Mouse (Mus musculus): Measurements from ENCODE around the gene Dscam. TPM values are rescaled to one million over a fixed set of nuclear protein-coding genes. Genes with fewer than 3 reads are reported as not detected.

Gene Dscam
- under 1 TPM; 0.25 to 0.55 TPM for polyA plus RNA-seq (2017; shearing (Covaris generic))

GRCm38 (mm10) chr16:97170513-97171081 lies at the start of gene Dscam:
Gene Dscam, minus strand, starts transcription at chr16:97170752.
- no peak for ATAC-seq

- ATAC-seq, result no peak
Measured at GRCm38 (mm10) chr16:97219381-97219780, 48.8 kb upstream of the Dscam start.

GRCm38 (mm10) chr16:97209997-97210396 lies 39.4 kb upstream of the Dscam start:
- ATAC-seq, result no peak

GRCm38 (mm10) chr16:97208276-97208675 lies 37.7 kb upstream of the Dscam start:
- ATAC-seq, result no peak

- peak; percentile 91 for ATAC-seq
Measured at GRCm38 (mm10) chr16:97204090-97204489, 33.5 kb upstream of the Dscam start.

- no peak for ATAC-seq
Measured at GRCm38 (mm10) chr16:97203554-97203953, 33.0 kb upstream of the Dscam start.

GRCm38 (mm10) chr16:97194630-97195029 lies 24.1 kb upstream of the Dscam start:
- ATAC-seq, result peak; percentile 81

GRCm38 (mm10) chr16:97194179-97194578 lies 23.6 kb upstream of the Dscam start:
- ATAC-seq, result no peak

- no peak for ATAC-seq
Measured at GRCm38 (mm10) chr16:97192296-97192695, 21.7 kb upstream of the Dscam start.

- peak; percentile 44 for ATAC-seq
Measured at GRCm38 (mm10) chr16:97190604-97191003, 20.1 kb upstream of the Dscam start.

- no peak for ATAC-seq
Measured at GRCm38 (mm10) chr16:97171500-97171899, 948 bp upstream of the Dscam start.

- no peak for ATAC-seq
Measured at GRCm38 (mm10) chr16:97169901-97170512, 545 bp downstream of the Dscam start.

- no peak for ATAC-seq
Measured at GRCm38 (mm10) chr16:97168614-97169013, 1.9 kb downstream of the Dscam start.

GRCm38 (mm10) chr16:97168030-97168429 lies 2.5 kb downstream of the Dscam start:
- ATAC-seq, result no peak

GRCm38 (mm10) chr16:97166166-97166565 lies 4.4 kb downstream of the Dscam start:
- ATAC-seq, result no peak

- ATAC-seq, result peak; percentile 63
Measured at GRCm38 (mm10) chr16:97165444-97166121, 5.0 kb downstream of the Dscam start.

GRCm38 (mm10) chr16:97158279-97158678 lies 12.3 kb downstream of the Dscam start:
- ATAC-seq, result no peak

- no peak for ATAC-seq
Measured at GRCm38 (mm10) chr16:97144544-97145194, 25.9 kb downstream of the Dscam start.

- no peak for ATAC-seq
Measured at GRCm38 (mm10) chr16:97141943-97142342, 28.6 kb downstream of the Dscam start.

- no peak for ATAC-seq
Measured at GRCm38 (mm10) chr16:97135003-97135827, 35.3 kb downstream of the Dscam start.

- ATAC-seq, result no peak
Measured at GRCm38 (mm10) chr16:97127296-97127695, 43.3 kb downstream of the Dscam start.

- no peak for ATAC-seq
Measured at GRCm38 (mm10) chr16:97110028-97110427, 60.5 kb downstream of the Dscam start.

- ATAC-seq, result no peak
Measured at GRCm38 (mm10) chr16:97105266-97105665, 65.3 kb downstream of the Dscam start.
